Mouse (Mus musculus) liver, adult 2 months (tissue): ENCODE data around the gene Cd99l2. TPM values are rescaled to one million over a fixed set of nuclear protein-coding genes. Genes with fewer than 3 reads are reported as not detected.

Experiments used
- DNase-seq: peaks from one replicate; pipeline ENCODE4 v3.0.0-alpha.2; 2011; ENCODE audit warnings: low read depth, low spot score; ENCODE audit errors: extremely low read depth
- H3K27ac ChIP-seq: fragments of 200-500 bp; replicated peaks from 2 replicates; pipeline ENCODE4 v1.5.1; 2012; ENCODE audit warnings: low read depth, mild to moderate bottlenecking, control low read depth, inconsistent platforms, low read length; ENCODE audit not compliant: insufficient read depth
- H3K27me3 ChIP-seq: fragments of 200-500 bp; 2 replicates; pipeline ENCODE4 v1.6.1; 2012; ENCODE audit warnings: mild to moderate bottlenecking, moderate library complexity, low read length, inconsistent platforms; ENCODE audit not compliant: control insufficient read depth, insufficient read depth
- H3K36me3 ChIP-seq: fragments of 200-500 bp; 2 replicates; pipeline ENCODE4 v1.6.1; 2012; ENCODE audit warnings: low read length, inconsistent platforms; ENCODE audit not compliant: control insufficient read depth, insufficient read depth
- H3K4me1 ChIP-seq: fragments of 200-500 bp; 2 replicates; pipeline ENCODE4 v1.6.1; 2011; ENCODE audit warnings: low read length; ENCODE audit not compliant: control insufficient read depth, insufficient read depth
- H3K4me3 ChIP-seq: fragments of 200-500 bp; 2 replicates; pipeline ENCODE4 v1.5.1; 2011; ENCODE audit warnings: low read depth, mild to moderate bottlenecking, control low read depth, low read length, moderate library complexity; ENCODE audit not compliant: insufficient read depth
- H3K79me2 ChIP-seq: fragments of 200-500 bp; 2 replicates; pipeline ENCODE4 v1.6.1; 2012; ENCODE audit warnings: inconsistent platforms, mild to moderate bottlenecking, low read length, moderate library complexity; ENCODE audit not compliant: control insufficient read depth, insufficient read depth
- H3K9ac ChIP-seq: fragments of 200-500 bp; 2 replicates; pipeline ENCODE4 v1.6.1; 2012; ENCODE audit warnings: low read depth, mild to moderate bottlenecking, control low read depth, inconsistent platforms, low read length
- CTCF ChIP-seq: fragments of 200-500 bp; IDR thresholded peaks from 2 replicates; pipeline ENCODE4 v1.5.1; 2011; ENCODE audit warnings: low read depth, low read length, control low read depth
- POLR2A ChIP-seq: fragments of 200-500 bp; IDR thresholded peaks from 2 replicates; pipeline ENCODE4 v1.6.1; 2011; ENCODE audit warnings: low read length, control low read depth; ENCODE audit not compliant: insufficient read depth; ENCODE audit errors: extremely low read depth
- WGBS: fragments of 180-500 bp; shearing (Covaris S2); methylation state at CpG from one replicate; pipeline ENCODE4 v1.1.7; 2018; 5-methylcytosine and 5-hydroxymethylcytosine counted together
- polyA plus RNA-seq: library from polyadenylated mRNA; depleted of rRNA; stranded (reverse); fragments of >200 nt; gene quantifications from 2 replicates; pipeline ENCODE4 v1.2.3, GENCODE M21; 2012; rRNA removed
- total RNA-seq: library from RNA; depleted of rRNA; stranded (reverse); fragments of >200 nt; gene quantifications from 2 replicates; pipeline ENCODE4 v1.2.3, GENCODE M21; 2014; rRNA removed

Gene Cd99l2
- total and polyA plus RNA-seq, 2 experiments = 10.0 to 18.2 TPM

DNA sequence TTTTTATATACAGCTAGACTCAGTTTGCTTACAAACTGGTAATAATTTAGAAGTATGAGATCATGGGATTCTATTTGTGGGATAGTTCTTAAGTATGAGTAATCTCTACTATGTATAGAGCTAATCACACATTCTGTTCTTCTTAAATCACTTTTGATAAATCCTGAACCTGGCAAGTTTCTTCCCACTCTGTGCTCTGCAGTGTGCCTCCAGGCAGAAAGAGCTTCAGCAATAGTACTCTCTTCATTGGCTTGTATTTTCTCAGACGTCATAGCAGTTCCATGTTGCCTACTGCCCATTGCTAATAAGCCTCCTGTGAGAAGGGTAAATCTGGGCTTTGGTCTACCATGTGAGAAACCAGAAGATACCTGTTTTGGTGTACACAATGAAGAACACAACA, 84.3 kb downstream of the Cd99l2 start:
- Histone ChIP-seq H3K9ac (no peak overlapping the region), H3K4me1 (no peaks in the 10 kb centered on the region), H3K79me2 (no peaks in the 10 kb centered on the region), H3K4me3 (no peak overlapping the region), H3K27me3 (no peaks in the 10 kb centered on the region), H3K27ac (no peak overlapping the region), H3K36me3 (peaks cover 6% of the 10 kb centered on the region; the same call in 1 of the 2 replicates)
- 100% methylated on average over 1 of the region's 1 CpGs for WGBS
- no peak for DNase-seq
- TF ChIP-seq POLR2A (no peak), CTCF (no peak)

DNA sequence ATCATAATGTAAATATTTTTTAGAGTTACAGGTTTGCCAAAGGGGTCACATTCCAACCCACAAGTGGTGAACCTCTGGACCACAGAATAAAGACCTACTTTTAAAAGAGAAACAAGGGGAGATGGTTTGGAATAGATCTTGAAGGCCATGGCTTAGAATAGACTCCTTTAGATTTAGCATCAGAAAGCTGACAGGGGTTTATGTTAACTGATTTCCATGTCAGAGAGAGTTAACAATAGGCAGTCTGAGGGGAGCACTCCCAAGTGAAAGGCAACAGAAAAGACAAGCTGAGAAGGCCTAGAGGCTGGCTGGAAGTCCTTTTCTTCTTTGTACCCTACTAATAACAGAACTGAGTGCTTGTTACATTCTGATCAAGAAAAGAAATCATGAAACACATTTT, 86.4 kb downstream of the Cd99l2 start:
- Histone ChIP-seq H3K27me3 (no peaks in the 10 kb centered on the region), H3K79me2 (no peaks in the 10 kb centered on the region), H3K36me3 (peaks cover 10% of the 10 kb centered on the region), H3K4me3 (no peak overlapping the region), H3K4me1 (no peaks in the 10 kb centered on the region), H3K9ac (no peak overlapping the region), H3K27ac (no peak overlapping the region)
- no peak for DNase-seq
- TF ChIP-seq POLR2A (no peak), CTCF (no peak)

DNA sequence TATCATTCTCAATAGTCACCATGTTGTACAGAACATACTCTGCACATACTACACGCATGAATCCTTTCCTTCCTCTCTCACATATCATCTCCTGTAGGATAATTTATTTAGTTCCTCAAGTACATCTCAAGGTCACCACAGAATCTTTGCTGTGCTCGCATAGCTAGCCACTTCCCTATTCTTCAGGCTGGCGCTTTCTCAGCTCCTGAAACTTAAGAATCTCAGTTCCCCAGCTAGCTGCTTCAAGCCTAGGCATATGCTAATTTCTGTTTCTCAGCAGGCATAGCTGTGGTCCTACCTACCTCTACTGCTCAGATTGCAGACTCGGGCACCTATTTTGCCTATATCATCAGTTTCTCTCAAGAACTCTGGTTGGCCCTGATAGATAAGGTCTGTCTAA, 96.3 kb downstream of the Cd99l2 start:
- Histone ChIP-seq H3K27me3 (no peaks in the 10 kb centered on the region), H3K4me3 (no peak overlapping the region), H3K36me3 (peaks cover 16% of the 10 kb centered on the region), H3K27ac (no peak overlapping the region), H3K9ac (no peak overlapping the region), H3K4me1 (no peaks in the 10 kb centered on the region), H3K79me2 (no peaks in the 10 kb centered on the region)
- no peak for DNase-seq
- no peak for TF ChIP-seq POLR2A
- TF ChIP-seq CTCF = no peak
- 88% methylated on average over 4 of the region's 4 CpGs for WGBS

DNA sequence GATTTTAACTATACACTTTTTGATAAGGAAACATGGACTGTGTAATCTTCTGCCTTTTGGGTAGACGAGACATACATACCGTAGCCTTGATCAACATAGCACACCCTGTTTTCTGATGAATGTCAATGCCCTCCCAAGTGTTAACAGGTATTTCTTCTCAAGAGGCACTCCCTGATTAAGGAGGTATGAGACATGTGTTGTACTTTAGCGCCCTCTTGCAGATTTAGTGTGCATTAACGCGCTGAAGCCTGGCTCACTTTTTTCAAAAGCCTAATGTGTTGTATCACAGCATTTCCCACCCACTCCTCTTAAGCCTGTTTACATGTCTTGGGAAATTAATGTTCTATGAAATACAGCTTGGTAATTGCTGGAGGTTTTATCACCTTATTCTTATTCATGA, 111.1 kb downstream of the Cd99l2 start:
- H3K36me3 ChIP-seq = peaks cover 2% of the 10 kb centered on the region
- no peak for DNase-seq
- WGBS = 60% methylated on average over 5 of the region's 5 CpGs

DNA sequence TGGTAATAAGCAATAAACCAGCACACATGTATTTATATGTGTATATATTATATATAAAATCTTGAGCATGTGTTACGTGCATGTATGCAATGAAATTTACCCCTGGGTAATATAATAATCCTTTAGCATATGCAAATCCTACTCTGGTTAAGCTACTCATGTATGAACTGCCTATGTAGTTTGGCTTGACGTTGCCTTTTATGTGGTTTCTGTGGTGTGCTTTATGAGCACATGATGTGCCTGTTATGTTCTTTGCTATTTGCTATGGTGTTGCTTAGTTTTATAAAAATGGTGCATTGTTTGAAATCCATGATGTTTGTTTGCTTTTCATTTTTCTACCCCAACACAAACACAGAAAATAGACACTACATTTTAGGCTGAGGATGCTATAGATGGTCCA, 114.2 kb downstream of the Cd99l2 start:
- no peak for DNase-seq
- WGBS = 93% methylated on average over 2 of the region's 2 CpGs
- no peak for TF ChIP-seq CTCF
- Histone ChIP-seq H3K4me1 (no peaks in the 10 kb centered on the region), H3K9ac (no peak overlapping the region), H3K27me3 (no peaks in the 10 kb centered on the region), H3K4me3 (no peak overlapping the region), H3K27ac (no peak overlapping the region), H3K36me3 (no peaks in the 10 kb centered on the region), H3K79me2 (no peaks in the 10 kb centered on the region)

More for the DNA sequence above, 111.1 kb downstream of the Cd99l2 start:
- Histone ChIP-seq H3K4me1 (no peaks in the 10 kb centered on the region), H3K27ac (no peak overlapping the region), H3K79me2 (no peaks in the 10 kb centered on the region), H3K4me3 (no peak overlapping the region), H3K9ac (no peak overlapping the region), H3K27me3 (no peaks in the 10 kb centered on the region)
- no peak for TF ChIP-seq POLR2A
- TF ChIP-seq CTCF = 0 out of 2 replicates have a peak, but pooled peaks have one; percentile 7

DNA sequence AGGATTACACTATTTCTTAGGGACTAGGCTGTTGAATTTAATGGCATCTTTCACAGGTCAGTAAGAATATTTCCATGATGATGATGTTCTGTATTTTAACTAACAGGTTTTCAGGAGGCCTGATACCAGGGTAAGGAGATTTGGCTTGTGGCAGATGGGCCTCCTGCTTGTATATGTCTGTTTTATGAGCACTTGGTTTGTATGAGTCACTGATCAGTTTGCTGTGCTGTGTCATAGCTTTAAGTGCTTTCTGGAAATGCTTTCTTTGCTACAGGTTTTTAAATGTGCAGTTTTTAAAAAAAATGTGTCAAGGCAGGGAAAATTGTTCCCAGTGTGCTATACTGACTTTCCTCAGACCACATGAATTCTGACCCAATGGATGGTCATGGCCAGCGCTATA, 115.9 kb downstream of the Cd99l2 start:
- no peaks in the 10 kb centered on the region for H3K4me1 ChIP-seq
- WGBS = 93% methylated on average over 1 of the region's 1 CpGs
- no peaks in the 10 kb centered on the region for H3K36me3 ChIP-seq
- TF ChIP-seq POLR2A (no peak), CTCF (no peak)
- H3K79me2 ChIP-seq = no peaks in the 10 kb centered on the region
- no peaks in the 10 kb centered on the region for H3K27me3 ChIP-seq
- H3K4me3 ChIP-seq = no peak overlapping the region
- DNase-seq = no peak
- no peak overlapping the region for H3K27ac ChIP-seq
- H3K9ac ChIP-seq = no peak overlapping the region

Other genes with a start within 250 kb of the Cd99l2 start
- gene Mtmr1, start 128.1 kb downstream of the Cd99l2 start, total RNA-seq = 28.1 and 28.6 TPM in 2 replicates
- 5.8 and 6.4 TPM in 2 replicates for gene Mtmr1, start 128.1 kb downstream of the Cd99l2 start, polyA plus RNA-seq
- gene Hmgb3, start 63.1 kb upstream of the Cd99l2 start, total RNA-seq = 7.2 and 9.4 TPM in 2 replicates
- gene Hmgb3, start 63.1 kb upstream of the Cd99l2 start, polyA plus RNA-seq = 2.4 and 3.2 TPM in 2 replicates
- gene Gpr50, start 170.8 kb upstream of the Cd99l2 start, total RNA-seq = not detected in 2 replicates
- not detected in 2 replicates for gene Gpr50, start 170.8 kb upstream of the Cd99l2 start, polyA plus RNA-seq